Mouse (Mus musculus) adrenal gland, postnatal 36 days (tissue): ENCODE data around the gene Gm6217. TPM values are rescaled to one million over a fixed set of nuclear protein-coding genes. Genes with fewer than 3 reads are reported as not detected.

ENCODE experiments used
- total RNA-seq, 2 experiments: library from RNA; stranded (reverse); gene quantifications; 2 replicates each; pipeline ENCODE4 v1.2.3; 2021

The Gm6217 gene
- total RNA-seq, 2 experiments from 2014 or later = not detected

Other genes with a start within 250 kb of the Gm6217 start
- gene Mff, start 206.5 kb downstream of the Gm6217 start, total RNA-seq = 100 to 1,000 TPM; 118 to 136 TPM
- gene Tm4sf20, start 162.9 kb downstream of the Gm6217 start, total RNA-seq = not detected
- not detected for gene Gm47791, start 160.2 kb downstream of the Gm6217 start, total RNA-seq
- gene Agfg1, start 91.9 kb downstream of the Gm6217 start, total RNA-seq = 10 to 100 TPM; 52.5 to 60.5 TPM
- under 1 TPM in 1 of 2 experiments, not detected in 1; 0.36 TPM for gene A030005L19Rik, start 18.1 kb downstream of the Gm6217 start, total RNA-seq
- not detected for gene A030014E15Rik, start 6.5 kb downstream of the Gm6217 start, total RNA-seq
- gene A030003K21Rik, start 12.0 kb upstream of the Gm6217 start, total RNA-seq = not detected
- gene Gm7544, start 24.6 kb upstream of the Gm6217 start, total RNA-seq = not detected
- not detected for gene Gm47955, start 28.9 kb upstream of the Gm6217 start, total RNA-seq
- not detected for gene Gm47959, start 69.1 kb upstream of the Gm6217 start, total RNA-seq
- gene Slc19a3, start 107.0 kb upstream of the Gm6217 start, total RNA-seq = under 1 TPM in 1 of 2 experiments, not detected in 1; 0.33 TPM
- gene Krtap28-10, start 111.1 kb upstream of the Gm6217 start, total RNA-seq = not detected
- gene Gm47969, start 113.5 kb upstream of the Gm6217 start, total RNA-seq = not detected
- gene A030005K14Rik, start 128.0 kb upstream of the Gm6217 start, total RNA-seq = not detected
- gene Krtap28-13, start 129.5 kb upstream of the Gm6217 start, total RNA-seq = not detected
- gene Ccl20, start 185.4 kb upstream of the Gm6217 start, total RNA-seq = not detected
- gene Daw1, start 228.4 kb upstream of the Gm6217 start, total RNA-seq = not detected